Mouse (Mus musculus): Measurements from ENCODE around the gene Wt1. TPM values are rescaled to one million over a fixed set of nuclear protein-coding genes. Genes with fewer than 3 reads are reported as not detected.

The Wt1 gene
- polyA plus RNA-seq, 1 experiment, result 16.9 TPM

DNA sequence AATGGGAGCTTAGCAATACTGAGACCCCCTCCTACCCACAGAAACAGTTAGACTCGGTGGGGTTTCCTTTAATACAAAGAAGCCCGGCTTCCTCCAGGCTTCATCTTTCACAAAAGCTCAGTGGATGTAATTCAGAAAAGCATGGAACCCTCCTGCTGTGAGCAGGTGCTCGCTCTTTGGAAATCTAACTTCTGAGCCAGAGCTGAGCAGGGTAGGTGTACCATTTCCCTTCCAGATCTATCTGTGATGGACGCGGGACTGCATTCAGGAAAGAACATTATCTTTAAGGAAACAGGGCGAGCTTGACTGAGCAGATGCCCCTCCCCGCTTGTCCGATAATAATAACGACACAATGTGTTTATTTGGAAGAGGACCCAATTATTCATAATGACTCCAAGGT is 12.3 kb upstream of the Wt1 start:
- Histone ChIP-seq H3K27ac (ENCODE audit: insufficient read depth, low read depth, low read length) (no peak overlapping the region), H3K27me3 (replicated peaks; ENCODE audit: control insufficient read depth, insufficient read depth, low read length) (no peaks in the 10 kb centered on the region), H3K4me1 (ENCODE audit: control insufficient read depth, insufficient read depth, low read length) (no peaks in the 10 kb centered on the region), H3K4me3 (ENCODE audit: insufficient read depth, low read depth, low read length) (no peak overlapping the region), H3K36me3 (ENCODE audit: control insufficient read depth, insufficient read depth, low read length) (no peaks in the 10 kb centered on the region)
- no peak for DNase-seq
- TF ChIP-seq POLR2A (IDR thresholded peaks at IDR 0.05; ENCODE audit: low read depth, low read length) (no peak), CTCF (conservative IDR thresholded peaks at IDR 0.05; ENCODE audit: insufficient read depth, insufficient read length, low read depth, low read length) (no peak)
- 48% methylated on average over 9 of the region's 9 CpGs for WGBS

DNA sequence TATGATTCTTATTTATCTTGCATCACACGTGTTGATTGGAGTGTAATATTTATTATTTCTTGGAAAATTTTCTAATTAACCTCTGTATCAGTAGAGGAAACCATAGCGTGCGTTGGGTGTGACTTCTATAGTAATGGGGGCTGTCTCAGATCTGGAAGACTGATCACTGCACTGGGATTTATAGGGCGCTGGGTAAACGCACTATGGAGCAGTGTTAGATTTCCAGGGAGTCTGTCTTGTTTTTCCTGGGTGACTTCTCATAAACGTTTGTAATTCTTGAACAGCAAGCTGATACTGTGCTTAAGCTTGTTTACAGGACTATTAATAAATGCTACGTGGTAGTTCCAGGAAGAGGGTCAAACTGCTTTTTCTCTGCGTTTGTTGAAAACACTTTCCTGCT is 8.7 kb upstream of the Wt1 start:
- no peak overlapping the region for H3K27ac ChIP-seq (ENCODE audit: insufficient read depth, low read depth, low read length)
- no peak for DNase-seq
- H3K36me3 ChIP-seq (ENCODE audit: control insufficient read depth, insufficient read depth, low read length), result no peaks in the 10 kb centered on the region
- H3K4me1 ChIP-seq (ENCODE audit: control insufficient read depth, insufficient read depth, low read length), result no peaks in the 10 kb centered on the region
- peaks cover 2% of the 10 kb centered on the region; the same call in 1 of the 2 replicates for H3K27me3 ChIP-seq (replicated peaks; ENCODE audit: control insufficient read depth, insufficient read depth, low read length)
- H3K4me3 ChIP-seq (ENCODE audit: insufficient read depth, low read depth, low read length), result no peak overlapping the region
- TF ChIP-seq CTCF (conservative IDR thresholded peaks at IDR 0.05; ENCODE audit: insufficient read depth, insufficient read length, low read depth, low read length) (no peak), POLR2A (IDR thresholded peaks at IDR 0.05; ENCODE audit: low read depth, low read length) (no peak)
- 28% methylated on average over 8 of the region's 8 CpGs for WGBS

DNA sequence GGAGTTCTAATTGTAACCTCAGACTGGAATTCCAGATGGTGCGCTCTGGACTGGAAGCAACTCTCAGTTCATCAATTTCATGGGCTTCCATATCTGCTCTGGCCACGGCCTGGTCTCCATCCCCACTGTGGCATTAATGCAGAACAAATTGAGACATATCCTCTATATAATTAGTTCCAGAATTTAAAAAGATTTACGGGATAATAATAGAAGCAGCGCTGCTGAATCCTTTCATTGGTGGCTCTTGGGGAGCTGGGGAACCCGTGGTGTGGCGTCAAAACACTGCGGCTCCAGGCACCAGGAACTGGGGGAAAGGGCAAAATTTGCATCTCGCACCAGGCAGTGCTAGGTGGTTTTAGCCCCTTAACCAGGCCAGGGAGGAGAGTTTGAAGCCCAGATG is 4.1 kb upstream of the Wt1 start:
- Histone ChIP-seq H3K27me3 (replicated peaks; ENCODE audit: control insufficient read depth, insufficient read depth, low read length) (peaks cover 16% of the 10 kb centered on the region), H3K4me1 (ENCODE audit: control insufficient read depth, insufficient read depth, low read length) (no peaks in the 10 kb centered on the region), H3K4me3 (ENCODE audit: insufficient read depth, low read depth, low read length) (no peak overlapping the region), H3K27ac (ENCODE audit: insufficient read depth, low read depth, low read length) (no peak overlapping the region), H3K36me3 (ENCODE audit: control insufficient read depth, insufficient read depth, low read length) (no peaks in the 10 kb centered on the region)
- 50% methylated on average over 8 of the region's 8 CpGs for WGBS
- no peak for TF ChIP-seq POLR2A (IDR thresholded peaks at IDR 0.05; ENCODE audit: low read depth, low read length)
- no peak for TF ChIP-seq CTCF (conservative IDR thresholded peaks at IDR 0.05; ENCODE audit: insufficient read depth, insufficient read length, low read depth, low read length)
- no peak for DNase-seq

DNA sequence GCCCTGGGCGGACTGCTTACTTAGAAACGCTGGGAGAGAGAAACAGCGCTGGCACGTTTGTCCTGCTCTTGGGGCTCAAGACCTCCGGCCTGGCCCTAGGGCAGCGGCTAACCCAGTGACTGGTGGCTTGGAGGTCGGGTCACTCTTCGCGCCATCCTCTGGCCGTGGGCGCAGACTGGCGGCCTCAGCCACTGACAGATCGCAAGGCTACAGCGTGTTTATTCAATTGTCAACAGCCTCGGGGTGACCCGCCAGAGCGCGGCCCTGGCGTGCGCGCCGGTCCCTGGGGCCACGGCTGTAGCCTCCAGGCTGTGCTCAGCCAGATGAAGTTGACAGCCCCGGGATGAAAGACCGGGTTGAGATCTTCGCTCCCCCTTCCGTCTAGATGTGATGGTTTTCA is 3.4 kb upstream of the Wt1 start:
- Histone ChIP-seq H3K4me3 (ENCODE audit: insufficient read depth, low read depth, low read length) (peak overlapping the region; percentile 4; the same call in 1 of the 2 replicates), H3K27ac (ENCODE audit: insufficient read depth, low read depth, low read length) (no peak overlapping the region), H3K36me3 (ENCODE audit: control insufficient read depth, insufficient read depth, low read length) (no peaks in the 10 kb centered on the region), H3K27me3 (replicated peaks; ENCODE audit: control insufficient read depth, insufficient read depth, low read length) (peaks cover 16% of the 10 kb centered on the region), H3K4me1 (ENCODE audit: control insufficient read depth, insufficient read depth, low read length) (no peaks in the 10 kb centered on the region)
- no peak for DNase-seq
- 8% methylated on average over 27 of the region's 27 CpGs for WGBS
- no peak for TF ChIP-seq CTCF (conservative IDR thresholded peaks at IDR 0.05; ENCODE audit: insufficient read depth, insufficient read length, low read depth, low read length)
- TF ChIP-seq POLR2A (IDR thresholded peaks at IDR 0.05; ENCODE audit: low read depth, low read length), result no peak

DNA sequence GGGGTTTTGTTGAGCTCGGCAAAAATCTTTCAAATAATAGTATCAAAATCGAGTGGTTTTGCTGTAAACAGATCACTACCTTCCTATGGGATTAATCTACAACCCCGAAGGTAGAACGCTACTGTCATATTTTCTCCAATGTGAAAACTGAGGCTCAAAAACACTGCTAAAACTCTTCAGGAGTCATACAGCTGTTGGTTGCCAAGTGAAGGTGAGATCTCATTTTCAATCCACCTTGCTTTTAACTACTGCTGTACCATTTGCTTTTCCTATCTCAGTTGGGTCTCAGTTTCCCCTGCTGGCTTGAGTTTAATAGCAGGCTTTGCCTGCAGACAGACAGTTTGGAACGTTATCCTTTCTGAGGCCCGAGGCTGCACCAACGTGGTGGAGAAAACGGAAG is 2.9 kb upstream of the Wt1 start:
- Histone ChIP-seq H3K27ac (ENCODE audit: insufficient read depth, low read depth, low read length) (no peak overlapping the region), H3K36me3 (ENCODE audit: control insufficient read depth, insufficient read depth, low read length) (no peaks in the 10 kb centered on the region), H3K27me3 (replicated peaks; ENCODE audit: control insufficient read depth, insufficient read depth, low read length) (peaks cover 16% of the 10 kb centered on the region), H3K4me3 (ENCODE audit: insufficient read depth, low read depth, low read length) (no peak overlapping the region), H3K4me1 (ENCODE audit: control insufficient read depth, insufficient read depth, low read length) (no peaks in the 10 kb centered on the region)
- TF ChIP-seq POLR2A (IDR thresholded peaks at IDR 0.05; ENCODE audit: low read depth, low read length) (no peak), CTCF (conservative IDR thresholded peaks at IDR 0.05; ENCODE audit: insufficient read depth, insufficient read length, low read depth, low read length) (no peak)
- 26% methylated on average over 8 of the region's 8 CpGs for WGBS
- no peak for DNase-seq

DNA sequence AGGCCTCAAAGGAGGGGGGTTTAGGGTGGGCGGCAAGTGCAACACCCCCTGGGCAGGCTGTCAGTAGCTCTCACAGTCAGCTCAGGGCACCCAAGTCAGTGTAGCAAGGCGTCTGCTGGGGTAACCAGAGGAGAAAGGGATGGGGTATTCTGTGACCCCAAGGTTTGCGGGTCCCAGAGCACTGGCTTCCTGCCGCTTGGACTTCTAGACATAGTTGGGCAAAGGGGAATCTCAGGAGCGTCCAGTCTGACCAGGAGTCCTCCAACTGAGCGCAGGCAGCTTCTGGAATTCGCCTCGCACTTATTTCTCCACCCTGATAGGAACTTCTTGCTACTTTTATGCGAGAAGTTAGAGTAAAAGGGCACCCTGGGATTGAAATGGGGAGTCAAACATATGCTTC is 2.4 kb upstream of the Wt1 start:
- WGBS, result 29% methylated on average over 9 of the region's 9 CpGs
- Histone ChIP-seq H3K4me3 (ENCODE audit: insufficient read depth, low read depth, low read length) (no peak overlapping the region), H3K36me3 (ENCODE audit: control insufficient read depth, insufficient read depth, low read length) (no peaks in the 10 kb centered on the region), H3K4me1 (ENCODE audit: control insufficient read depth, insufficient read depth, low read length) (no peaks in the 10 kb centered on the region), H3K27me3 (replicated peaks; ENCODE audit: control insufficient read depth, insufficient read depth, low read length) (peaks cover 16% of the 10 kb centered on the region), H3K27ac (ENCODE audit: insufficient read depth, low read depth, low read length) (no peak overlapping the region)
- TF ChIP-seq CTCF (conservative IDR thresholded peaks at IDR 0.05; ENCODE audit: insufficient read depth, insufficient read length, low read depth, low read length), result no peak
- TF ChIP-seq POLR2A (IDR thresholded peaks at IDR 0.05; ENCODE audit: low read depth, low read length), result no peak
- no peak for DNase-seq

DNA sequence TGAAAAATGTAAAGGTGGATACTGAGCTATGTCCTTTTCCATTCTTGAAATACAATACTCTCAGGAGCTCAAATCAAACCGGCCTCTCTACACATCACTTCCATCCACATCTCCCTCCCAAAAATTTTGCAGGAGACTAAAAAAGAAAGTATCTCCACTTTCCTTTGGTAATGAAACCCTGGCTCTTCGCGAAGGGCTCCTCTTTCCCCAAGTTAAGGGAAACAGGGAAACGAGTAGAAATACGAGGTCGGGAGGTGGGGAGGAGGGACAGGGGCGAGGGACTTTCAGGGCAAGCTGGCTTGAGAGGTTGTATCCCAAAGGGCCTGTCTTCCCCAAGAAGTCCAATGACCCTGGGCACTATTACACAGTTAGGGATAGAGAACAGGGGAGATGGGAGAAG is 1.9 kb upstream of the Wt1 start:
- H3K4me3 ChIP-seq (ENCODE audit: insufficient read depth, low read depth, low read length), result no peak overlapping the region
- H3K27ac ChIP-seq (ENCODE audit: insufficient read depth, low read depth, low read length), result no peak overlapping the region
- H3K36me3 ChIP-seq (ENCODE audit: control insufficient read depth, insufficient read depth, low read length), result no peaks in the 10 kb centered on the region
- DNase-seq, result no peak
- H3K27me3 ChIP-seq (replicated peaks; ENCODE audit: control insufficient read depth, insufficient read depth, low read length), result peaks cover 16% of the 10 kb centered on the region
- WGBS, result 32% methylated on average over 7 of the region's 7 CpGs
- no peaks in the 10 kb centered on the region for H3K4me1 ChIP-seq (ENCODE audit: control insufficient read depth, insufficient read depth, low read length)
- TF ChIP-seq CTCF (conservative IDR thresholded peaks at IDR 0.05; ENCODE audit: insufficient read depth, insufficient read length, low read depth, low read length) (no peak), POLR2A (IDR thresholded peaks at IDR 0.05; ENCODE audit: low read depth, low read length) (no peak)

DNA sequence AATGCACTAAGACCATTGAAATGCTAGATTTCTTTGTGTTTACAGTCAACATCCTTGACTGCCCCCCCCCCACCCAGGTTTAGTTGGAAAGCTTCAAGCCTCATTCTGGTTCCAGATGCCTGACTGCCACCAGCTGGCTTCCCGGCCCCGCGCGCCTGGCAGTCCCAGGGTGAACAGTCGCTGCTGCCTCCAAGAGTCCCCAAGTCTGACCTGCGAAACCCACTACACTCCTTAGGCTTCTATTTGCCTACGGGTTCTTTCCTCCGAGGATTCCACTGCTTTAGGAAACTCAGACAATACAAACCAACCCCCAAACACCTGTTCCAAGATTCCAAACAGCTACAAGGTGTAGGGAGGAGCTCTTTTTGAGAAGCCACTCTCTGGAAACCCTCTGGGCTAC is 1.1 kb upstream of the Wt1 start:
- no peak for DNase-seq
- no peaks in the 10 kb centered on the region for H3K36me3 ChIP-seq (ENCODE audit: control insufficient read depth, insufficient read depth, low read length)
- no peak overlapping the region for H3K4me3 ChIP-seq (ENCODE audit: insufficient read depth, low read depth, low read length)
- WGBS, result 19% methylated on average over 8 of the region's 8 CpGs
- H3K27me3 ChIP-seq (replicated peaks; ENCODE audit: control insufficient read depth, insufficient read depth, low read length), result peaks cover 15% of the 10 kb centered on the region
- no peak for TF ChIP-seq POLR2A (IDR thresholded peaks at IDR 0.05; ENCODE audit: low read depth, low read length)
- TF ChIP-seq CTCF (conservative IDR thresholded peaks at IDR 0.05; ENCODE audit: insufficient read depth, insufficient read length, low read depth, low read length), result no peak
- H3K4me1 ChIP-seq (ENCODE audit: control insufficient read depth, insufficient read depth, low read length), result no peaks in the 10 kb centered on the region
- H3K27ac ChIP-seq (ENCODE audit: insufficient read depth, low read depth, low read length), result no peak overlapping the region

Data from kidney, adult 2 months (tissue).